Mouse (Mus musculus) adrenal gland, postnatal 14 days (tissue): Measurements from ENCODE around the gene Upk1b. TPM values are rescaled to one million over a fixed set of nuclear protein-coding genes. Genes with fewer than 3 reads are reported as not detected.
"Not testable (repeated sequence)": the region's sequence is repeated elsewhere in the genome, so short reads cannot be mapped to it uniquely, and the experiment has no call there.

Source experiments
- DNase-seq: peaks from one replicate; pipeline ENCODE4 v3.0.0; 2021; ENCODE audit warnings: mixed read lengths
- long read RNA-seq, 2 experiments: library from polyadenylated mRNA; stranded (forward); transcript quantifications; one replicate each; pipeline ENCODE4 v2.0.0; 2021
- total RNA-seq: library from RNA; stranded (reverse); gene quantifications from 2 replicates; pipeline ENCODE4 v1.2.3, GENCODE M21; 2021

Upk1b gene
- 3.3 and 3.7 TPM in 2 replicates for total RNA-seq
- long read RNA-seq, experiment 1, partial matches to known transcripts = 0 of 2 reads
- long read RNA-seq, experiment 1, other reads (novel, unspliced or antisense) = 1 of 2 reads
- long read RNA-seq, experiment 2, partial matches to known transcripts = 0 of 4 reads
- long read RNA-seq, experiment 2, other reads (novel, unspliced or antisense) = 1 of 4 reads

DNA sequence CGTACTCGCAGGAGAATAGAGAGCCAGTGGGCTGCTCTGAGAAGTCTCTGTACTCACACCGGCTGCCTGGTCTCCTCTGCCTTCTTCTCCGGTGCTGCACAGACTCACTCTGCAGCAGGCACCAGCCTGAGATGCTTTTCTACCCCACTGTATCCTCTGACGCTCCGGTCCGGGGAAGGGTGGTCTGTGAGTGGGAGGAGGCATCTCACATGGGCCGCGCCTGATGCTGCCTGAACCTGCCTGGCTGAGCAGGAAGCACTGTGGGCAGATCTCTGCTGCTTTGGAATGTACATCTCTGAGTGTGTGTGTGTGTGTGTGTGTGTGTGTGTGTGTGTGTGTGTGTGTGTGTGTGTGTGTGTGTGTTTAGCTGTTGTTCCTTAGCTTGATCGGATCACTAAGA, at the start of gene Upk1b:
TSS of gene Upk1b (minus strand) at position 238 of the 400 bp plus-strand sequence.
- no peak for DNase-seq

DNA sequence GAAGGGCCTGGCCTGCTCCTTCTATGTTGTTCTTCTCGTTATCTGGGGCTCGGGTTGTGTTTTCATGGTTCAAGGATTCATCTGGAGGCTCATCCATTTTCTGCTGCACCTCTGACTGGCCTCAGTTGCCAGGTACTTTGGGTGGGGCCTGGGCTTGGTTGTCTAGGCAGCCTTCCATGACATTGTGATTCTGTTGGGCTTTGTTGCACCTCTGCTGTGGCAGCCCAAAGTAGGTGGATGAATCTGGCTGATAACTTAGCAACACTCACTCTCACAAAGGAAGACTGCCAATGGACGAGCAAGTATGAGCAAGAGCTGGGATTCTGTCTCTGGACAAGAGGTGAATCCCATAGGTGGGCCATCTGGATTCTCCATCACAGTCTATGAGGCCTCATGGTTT, 28.5 kb upstream of the Upk1b start, which contains the start of gene 4930435E12Rik:
TSS of gene 4930435E12Rik (minus strand) at position 101 of the 400 bp plus-strand sequence.
- DNase-seq = no peak

DNA sequence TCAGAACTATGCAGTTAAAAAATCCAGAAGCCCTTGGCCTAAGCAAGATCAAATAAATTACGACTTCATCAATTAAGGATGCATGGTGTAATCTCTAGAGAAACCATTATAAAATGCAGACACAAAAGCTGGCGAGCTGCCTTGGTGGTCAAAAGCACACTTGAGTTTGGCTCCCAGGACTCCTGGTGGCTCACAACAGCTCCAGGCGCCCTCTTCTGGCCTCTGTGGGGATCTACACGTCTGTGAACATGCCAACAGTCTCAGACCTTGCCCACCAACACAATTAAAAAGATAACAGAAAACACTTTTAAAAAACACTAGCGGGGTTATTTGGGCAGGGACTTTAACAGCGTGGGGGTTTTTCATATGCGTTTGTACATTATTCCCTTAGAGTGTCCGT, 12.4 kb upstream of the Upk1b start:
- peak; percentile 84 for DNase-seq

DNA sequence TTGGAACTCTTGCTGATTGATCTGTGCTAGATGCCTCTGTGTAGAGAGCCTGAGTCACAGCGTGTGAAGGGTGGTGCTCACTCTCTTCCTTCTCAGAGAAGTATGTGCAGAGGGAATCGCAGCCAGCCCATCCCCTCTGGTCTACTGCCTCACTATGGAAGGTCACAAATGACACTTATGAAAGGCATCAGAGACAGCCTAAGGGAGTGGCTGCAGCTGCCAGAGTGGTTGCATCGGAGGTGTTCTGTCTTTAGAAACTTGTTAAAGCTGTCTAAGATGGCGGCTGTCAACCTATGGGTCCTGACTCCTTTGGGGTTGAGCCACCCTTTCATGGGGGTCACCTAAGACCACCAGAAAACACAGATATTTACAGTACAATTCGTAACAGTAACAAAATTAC, 10.1 kb upstream of the Upk1b start:
- DNase-seq = no peak

DNA sequence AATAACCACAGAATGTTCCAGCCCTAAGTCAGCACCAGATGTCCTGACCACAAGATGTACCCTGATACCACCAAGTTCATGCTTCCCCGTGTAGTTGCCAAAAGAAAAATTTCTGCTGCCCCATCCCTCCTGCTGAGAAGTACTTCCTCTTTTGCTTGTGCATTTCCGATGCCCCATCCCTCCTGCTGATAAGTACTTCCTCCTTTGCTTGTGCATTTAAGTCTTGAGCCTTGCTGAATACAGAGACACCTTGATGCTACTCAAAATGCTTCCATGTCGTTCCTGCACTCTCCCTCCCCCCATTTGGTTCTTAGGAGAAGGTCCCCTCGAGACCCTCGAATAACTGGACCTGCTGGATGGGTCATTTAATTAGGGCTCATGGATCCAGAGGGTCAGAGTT, 7.7 kb upstream of the Upk1b start:
- not testable (repeated sequence) for DNase-seq

DNA sequence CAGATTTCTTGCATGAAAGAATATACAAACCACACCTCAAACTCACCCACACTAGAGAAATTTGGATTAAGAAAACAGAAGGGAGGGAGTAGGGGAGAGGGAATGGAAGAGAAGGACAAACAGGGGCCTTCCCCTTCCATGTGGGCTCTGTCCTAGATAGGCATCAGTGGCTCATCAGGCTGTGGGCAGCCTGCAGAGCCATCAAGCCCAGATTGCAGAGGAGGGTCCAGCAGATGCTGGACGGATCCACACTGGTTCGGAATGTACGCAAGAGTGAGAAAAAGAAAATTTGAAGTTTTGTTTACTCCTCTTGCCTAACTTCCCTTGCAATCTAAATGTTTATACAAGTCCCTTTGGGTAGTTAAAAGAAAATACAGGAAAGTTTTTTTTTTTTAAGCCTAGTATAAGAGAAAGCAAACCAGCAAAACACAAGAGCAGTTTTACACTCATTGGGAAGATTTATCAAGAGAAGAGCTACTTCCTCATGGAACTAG, 1.1 kb downstream of the Upk1b start:
- DNase-seq = no peak

DNA sequence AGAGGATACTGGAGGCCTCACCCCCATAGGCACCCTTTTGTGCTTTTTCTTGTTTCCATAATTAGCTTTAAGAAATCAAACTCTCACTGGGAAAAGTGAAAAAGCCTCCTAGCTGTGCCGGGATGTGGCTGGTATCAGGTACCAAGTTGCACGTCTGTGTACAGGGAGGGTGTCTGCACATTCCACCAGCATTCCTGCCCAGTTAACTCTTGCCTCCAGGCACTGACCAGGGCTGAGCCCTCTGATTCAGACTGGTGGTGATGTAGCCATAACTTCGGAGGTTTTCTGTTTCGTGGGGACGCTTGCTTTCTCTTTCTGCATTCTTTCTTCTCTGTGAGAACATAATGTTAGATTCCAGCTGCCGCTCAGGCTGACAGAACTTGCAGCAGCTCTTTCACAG, 7.0 kb downstream of the Upk1b start:
- DNase-seq = no peak

DNA sequence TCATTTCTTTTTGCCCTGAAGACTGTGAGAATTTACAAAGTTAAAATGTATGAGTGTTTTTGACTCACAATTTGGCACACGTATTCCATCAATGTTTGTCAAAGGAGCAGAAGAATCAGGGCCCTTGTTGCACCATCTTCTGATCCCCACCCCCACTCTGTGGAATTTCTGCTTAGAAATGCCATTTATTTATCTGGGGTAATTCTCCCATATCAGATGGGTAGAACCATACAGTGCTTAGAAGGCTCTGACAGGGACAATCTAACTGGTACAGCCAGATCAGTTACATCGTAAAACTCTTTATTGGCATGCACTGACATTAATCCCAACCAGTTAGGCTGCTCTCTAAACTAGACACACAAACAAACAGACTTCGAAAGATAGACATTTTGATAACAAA, 10.2 kb downstream of the Upk1b start:
- DNase-seq = no peak

DNA sequence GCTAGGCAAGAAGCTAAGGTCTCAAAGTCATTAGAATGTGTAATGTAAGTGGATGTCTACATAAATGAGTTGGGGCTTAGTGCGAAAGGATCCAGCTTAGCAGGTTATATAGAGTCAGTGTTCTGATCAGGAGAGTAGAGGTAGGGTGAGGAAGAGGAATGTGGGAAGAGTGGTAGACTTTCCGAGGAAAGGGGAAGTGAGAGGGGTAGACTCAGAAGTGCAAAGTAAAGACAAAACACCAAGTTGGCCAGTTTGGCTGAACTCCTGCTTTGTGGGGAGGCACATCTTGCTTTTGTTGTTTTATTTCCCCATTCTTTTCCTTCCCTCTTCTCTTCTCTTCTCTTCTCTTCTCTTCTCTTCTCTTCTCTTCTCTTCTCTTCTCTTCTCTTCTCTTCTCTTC, 11.1 kb downstream of the Upk1b start:
- DNase-seq = no peak

DNA sequence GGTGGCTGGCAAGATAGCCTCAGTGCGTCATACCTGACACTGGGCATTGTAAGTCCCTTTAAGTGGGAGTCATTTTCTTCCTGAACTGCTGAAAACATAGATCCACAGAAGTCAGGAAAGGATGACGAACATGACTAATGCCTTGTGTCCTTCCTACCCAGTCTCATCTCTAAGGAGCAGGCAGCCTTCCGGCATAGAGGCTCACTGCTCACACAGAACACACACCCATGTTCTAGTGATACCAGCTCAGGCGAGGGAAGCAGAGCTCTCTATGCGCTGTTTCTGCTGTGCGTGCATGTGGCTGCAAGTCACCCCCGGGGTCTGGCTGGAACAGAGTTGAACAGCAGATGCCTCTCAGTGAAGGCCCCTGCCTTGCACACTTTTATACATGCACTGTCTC, 14.8 kb downstream of the Upk1b start:
- no peak for DNase-seq

DNA sequence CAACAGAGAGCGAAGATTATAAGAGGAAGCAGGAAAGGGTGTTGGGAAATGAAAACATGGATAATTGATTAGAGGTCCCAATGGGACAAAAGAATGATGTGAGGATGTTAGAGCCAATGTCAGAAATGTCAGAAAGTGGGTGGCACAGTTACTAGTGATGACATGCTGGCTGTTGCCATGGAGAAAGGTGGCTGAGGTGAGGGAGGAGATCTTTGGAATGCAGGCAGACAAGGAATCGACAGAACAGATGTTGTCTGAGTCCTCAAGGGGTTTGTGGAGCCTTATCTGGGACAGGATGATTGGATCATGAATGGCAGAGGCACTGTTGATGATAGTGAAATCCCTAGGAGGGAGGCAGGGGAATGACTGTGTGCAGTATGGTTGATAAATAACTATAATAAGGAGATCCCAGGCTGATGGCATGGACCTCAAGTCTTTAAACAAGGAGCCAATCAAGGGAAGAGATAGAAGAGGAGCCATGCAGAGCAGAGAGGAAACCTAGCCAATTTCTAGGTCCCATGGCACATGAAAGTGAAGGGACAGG, 17.5 kb downstream of the Upk1b start:
- DNase-seq = no peak

DNA sequence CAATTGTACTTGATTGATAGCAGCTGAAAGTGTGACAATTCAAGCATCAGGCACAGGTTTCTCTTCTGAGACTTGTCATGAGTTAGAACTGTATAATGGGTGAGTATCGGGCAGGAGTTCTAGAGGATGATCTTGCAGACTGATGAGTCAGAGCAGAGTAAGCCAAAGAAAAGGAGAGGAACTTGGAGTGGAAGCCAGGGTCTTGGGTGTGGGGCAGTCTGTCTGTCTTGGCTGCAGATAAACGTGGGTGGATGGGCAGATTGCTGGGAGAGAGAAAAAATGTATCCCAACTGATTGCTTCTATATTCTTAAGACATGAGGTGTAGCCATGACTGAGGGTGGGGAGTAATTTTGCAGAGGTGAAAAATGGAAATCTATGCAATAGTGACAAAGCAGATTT, 18.2 kb downstream of the Upk1b start:
- DNase-seq = no peak

DNA sequence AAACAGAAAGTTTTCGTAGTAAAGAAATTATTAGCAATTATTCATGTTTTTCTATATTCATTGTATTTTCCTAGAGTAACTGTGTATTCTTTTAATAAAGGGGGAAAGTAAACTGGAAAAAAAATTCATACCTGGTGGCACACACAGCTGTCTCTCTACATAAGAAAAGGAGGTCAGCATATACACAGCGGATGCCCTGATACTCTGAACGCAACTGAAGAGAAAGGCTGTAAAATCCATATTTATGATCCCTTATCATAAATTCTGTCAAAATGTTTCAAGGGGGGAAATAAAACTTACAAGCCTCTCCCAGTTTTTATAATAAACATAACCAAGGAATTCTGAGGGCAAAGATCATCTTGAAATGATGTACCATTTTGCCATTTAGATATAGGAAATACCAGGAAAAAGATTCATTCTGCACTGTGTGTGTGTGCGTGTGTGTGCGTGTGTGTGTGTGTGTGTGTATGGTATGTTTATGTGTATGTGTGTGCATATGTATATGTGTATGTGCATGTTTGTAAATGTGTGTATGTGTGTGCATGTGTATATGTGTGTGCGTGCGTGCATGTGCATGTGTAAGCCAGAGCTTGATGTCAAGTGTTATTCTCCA, 19.1 kb downstream of the Upk1b start:
- no peak for DNase-seq

DNA sequence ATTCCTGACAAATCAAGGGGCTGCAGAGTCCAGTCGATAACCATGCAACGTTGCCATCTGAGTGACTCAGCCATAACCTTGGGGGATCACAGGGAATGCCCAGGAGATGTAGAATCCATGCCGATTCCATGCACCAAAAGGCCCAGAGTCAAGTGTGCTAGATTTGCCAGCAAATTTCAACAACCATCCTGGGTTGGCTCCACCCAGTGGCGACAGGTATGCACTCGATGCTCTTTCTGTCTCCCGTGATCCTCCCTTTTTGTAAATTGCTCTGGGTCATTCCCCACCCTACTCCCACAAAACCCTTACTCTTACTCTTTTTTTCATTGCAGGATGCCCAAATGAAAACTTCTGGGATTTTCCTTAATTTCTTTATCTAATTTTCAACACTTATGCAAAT, 23.8 kb downstream of the Upk1b start:
- DNase-seq = no peak

DNA sequence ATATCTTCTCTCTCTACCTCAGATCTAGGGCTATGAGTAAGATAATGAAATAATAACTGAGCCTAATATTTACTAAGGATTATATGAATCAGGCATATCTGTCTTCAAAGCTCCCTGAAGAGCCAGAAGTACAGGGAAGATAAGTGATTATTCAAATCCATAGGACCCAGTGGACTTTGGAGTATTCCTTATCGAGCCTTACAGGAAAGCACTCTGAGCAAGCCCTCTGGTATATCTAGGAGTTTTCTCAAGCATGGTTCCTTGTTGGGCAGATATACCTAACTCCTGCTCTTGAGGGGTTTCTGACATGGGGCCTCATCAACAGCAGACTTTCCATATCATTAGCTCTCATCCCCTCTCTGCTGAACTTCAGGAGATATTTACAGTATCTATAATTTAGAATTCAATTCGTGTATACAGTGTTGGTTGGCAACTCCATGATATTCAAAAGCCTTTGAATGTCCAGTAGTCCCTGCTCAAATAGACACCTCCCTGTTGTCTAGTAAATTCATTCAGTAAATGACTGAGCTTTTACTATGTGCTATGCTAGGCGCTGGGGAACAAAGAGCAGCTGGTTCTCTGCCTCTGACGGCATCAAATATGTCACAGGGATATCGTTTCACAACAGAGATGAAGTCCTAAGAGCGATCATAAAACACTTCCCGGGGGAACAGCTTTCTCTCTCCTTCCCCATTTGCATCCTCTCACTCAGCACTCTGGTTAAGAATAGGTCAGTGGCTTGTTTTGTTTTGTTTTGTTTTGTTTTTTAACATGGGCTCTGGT, 25.0 kb downstream of the Upk1b start:
- no peak for DNase-seq

DNA sequence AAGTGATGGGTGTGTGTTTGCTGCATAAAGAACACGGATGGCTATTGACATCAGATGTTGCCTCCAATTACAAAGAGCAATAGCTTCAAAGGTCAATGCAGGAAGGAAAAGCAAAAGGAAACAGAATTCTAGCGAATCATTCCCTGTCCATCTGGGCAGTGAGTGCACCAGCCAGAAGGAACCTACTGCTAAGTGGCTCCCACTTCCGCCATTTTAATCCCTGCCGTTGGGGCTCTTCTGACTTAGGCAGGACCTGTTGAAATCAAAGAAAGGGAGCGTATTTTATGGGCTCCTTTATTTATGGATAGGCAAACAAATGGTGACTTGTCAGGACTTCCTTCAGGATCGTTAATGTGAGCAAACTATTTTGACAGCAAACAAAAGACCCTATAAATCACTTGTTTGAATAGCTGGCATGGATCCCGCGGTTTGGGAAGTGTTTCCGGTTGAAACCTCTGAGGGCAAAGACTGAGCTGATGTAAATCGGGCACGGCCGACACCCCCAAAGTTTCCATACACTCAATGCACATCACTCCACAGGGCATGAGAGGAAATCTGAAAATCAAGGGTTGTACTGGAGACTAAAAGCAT, 27.1 kb downstream of the Upk1b start:
- DNase-seq = no peak

DNA sequence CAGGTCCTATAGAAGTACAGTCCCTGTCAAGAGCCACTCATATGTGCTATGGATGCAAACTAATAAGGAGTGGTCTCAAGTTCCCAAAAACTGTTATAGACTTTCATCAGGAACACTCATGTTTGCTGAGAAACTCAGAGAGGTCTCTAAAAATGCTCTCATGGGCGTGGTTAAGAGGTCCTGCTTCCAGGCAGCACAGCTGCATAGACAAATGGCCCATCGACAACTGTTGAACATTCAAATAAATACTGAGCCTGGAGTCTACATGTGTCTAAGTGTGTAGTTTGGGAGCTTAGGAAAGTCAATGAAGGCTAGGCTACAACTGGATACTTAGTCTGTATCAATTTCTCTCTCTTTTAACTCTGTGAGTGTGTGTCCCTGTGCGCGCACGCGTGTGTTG, 29.0 kb downstream of the Upk1b start:
- no peak for DNase-seq

DNA sequence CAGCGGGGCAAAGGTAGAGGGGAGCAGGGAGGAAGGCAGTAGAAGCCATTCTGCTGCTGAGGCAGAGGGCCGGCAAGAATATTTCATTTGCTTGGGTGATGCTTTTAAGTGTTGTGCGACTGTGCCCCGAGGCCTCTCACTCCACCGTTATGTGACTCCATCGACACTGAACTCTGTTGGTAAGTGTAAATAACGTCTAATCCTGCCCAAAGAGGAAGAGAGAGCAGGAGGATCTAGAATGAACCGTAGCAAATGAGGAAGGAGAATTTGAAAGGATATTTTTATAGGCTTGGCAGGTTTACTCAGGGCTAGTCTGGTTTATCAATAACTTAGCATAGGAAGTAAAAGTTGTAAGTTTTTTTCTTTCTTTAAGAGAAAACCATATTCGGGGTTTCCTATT, 30.6 kb downstream of the Upk1b start:
- no peak for DNase-seq

DNA sequence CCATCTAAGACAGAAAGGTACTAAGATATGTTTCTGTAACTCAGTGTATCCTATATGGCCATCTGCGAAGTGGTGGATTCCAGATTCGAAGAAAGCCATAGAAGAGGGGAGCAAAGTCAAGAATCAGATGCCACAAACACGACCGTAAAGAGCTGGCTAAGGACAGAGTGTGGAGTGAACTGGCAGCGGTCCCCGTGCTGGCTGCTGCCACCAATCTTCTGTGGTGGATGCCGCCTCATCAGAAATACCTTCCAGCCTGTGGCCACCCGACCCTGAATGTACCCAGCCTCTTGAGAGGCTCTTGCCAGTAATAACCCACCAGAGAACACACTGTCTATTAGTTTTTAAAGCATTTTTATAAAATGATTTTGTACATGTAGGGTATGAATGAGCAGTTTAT, 31.7 kb downstream of the Upk1b start:
- no peak for DNase-seq

DNA sequence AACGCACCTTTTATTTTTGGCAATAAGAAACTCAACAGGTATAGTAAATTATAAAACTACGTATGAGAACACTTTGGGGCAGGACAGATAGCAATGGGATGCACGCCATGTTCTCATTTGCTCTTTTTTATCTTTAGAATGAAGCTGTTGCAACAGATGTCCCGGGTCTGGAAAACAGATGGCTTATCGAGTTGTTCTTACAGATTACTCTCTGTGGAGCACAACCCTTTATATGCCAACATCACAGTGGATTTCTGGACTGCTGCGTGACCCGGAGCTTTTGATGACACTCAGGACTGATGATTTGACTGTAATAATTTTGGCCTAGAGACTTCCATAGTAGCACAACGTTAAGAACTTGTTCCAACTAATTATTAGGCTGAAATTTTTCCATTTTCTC, 32.4 kb downstream of the Upk1b start:
- DNase-seq = no peak

DNA sequence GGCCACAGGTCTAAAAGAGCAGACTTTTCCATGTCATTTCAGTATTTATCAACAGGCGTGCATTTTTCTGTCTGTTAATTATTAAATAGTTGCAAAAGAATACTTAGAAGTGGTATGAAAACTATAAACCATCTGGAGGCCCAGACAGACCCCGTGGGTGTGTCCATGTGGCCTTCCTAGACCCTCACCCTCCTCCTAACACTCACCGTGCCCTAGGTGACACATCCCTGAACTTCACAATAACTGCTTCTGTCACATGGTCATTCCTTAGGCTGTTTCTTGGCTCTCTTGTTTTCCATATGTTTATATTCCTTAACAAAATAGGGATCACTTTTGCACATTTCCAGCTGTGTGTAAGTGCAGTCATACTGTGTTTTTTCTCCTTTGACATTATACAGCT, 33.5 kb downstream of the Upk1b start:
- DNase-seq = no peak

DNA sequence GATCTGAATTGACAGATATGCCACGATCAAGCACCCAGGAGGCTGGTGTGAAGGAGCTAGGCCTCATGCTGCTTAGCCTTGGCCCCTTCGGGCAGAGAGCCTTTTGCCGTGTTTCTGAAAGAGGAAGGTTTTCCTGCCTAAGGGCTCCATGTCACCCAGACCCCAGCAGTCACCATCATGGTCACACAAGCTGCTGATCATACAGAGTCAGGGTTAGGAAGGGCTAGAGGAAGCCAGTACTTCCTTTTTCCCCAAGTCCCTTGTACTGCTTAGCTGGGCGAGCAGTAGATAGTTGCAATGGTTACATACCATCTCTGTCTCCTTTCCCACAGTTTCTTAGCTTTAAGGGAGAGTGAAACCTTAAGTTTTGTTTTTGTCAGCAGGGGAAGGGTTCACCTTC, 36.6 kb downstream of the Upk1b start:
- no peak for DNase-seq

DNA sequence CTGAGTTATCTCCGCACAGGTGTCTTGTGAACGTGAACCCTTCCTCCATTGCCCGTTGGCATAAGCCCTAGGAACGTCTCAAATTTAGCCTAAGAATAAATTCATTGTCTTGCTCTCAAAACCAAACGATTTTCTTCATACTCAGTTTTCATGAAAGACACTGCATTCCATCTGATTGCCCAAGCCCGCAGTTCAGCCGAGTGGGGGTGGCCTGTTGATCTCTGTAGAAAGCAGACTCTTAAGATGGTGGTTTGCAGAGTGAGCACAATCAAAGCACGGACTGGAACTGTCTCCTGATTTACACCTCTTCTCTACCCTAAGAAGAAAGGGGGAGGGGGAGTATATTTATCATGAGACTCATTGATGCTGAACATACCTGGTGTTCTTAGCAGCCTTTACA, 37.7 kb downstream of the Upk1b start:
- DNase-seq = no peak
